Mouse (Mus musculus) erythroblast, embryonic 14.5 days (primary cell): ENCODE measurements around the gene Gdi2.

Experiments
- GATA1 ChIP-seq: IDR thresholded peaks from 2 replicates; pipeline ENCODE4 v1.6.1; 2012; ENCODE audit warnings: low read length, inconsistent platforms, mixed read lengths
- TAL1 ChIP-seq: IDR thresholded peaks from 3 replicates; pipeline ENCODE4 v1.6.1; 2012; ENCODE audit warnings: low read length, inconsistent platforms, mixed read lengths

DNA sequence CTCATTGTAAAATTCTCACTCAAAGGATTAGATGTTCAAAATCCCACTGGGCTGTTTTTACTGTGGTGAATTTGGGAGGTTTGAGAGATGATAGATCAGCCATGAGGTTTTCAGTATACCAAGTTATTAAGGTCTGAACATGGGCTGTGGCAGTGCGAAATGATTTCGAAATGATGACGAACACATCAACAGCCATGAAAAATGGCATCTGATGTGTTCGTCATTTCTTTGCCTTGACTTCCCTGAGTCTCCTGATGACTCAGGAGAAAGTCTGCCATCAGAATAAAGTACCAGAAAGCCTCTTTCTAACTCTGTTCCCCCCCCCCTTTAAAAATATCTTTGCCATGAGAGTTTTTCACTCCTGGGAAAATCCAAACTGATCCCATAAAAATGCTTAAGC lies 42.3 kb upstream of the Gdi2 start:
- TF ChIP-seq GATA1 (no peak), TAL1 (no peak)
